Mouse (Mus musculus) MEL (cell line): ENCODE results near the gene Gtf2e1. TPM values are rescaled to one million over a fixed set of nuclear protein-coding genes. Genes with fewer than 3 reads are reported as not detected.

Source experiments
- DNase-seq: peaks from one replicate; pipeline ENCODE4 v3.0.0; 2011; ENCODE audit warnings: low read depth, low spot score
- H3K27ac ChIP-seq: 2 replicates; pipeline ENCODE4 v1.5.1; 2012; ENCODE audit warnings: low read depth, mild to moderate bottlenecking, control low read depth, low read length, moderate library complexity; ENCODE audit not compliant: control insufficient read depth
- H3K27me3 ChIP-seq, 2 experiments: fragments of 150-350 bp in 1 of 2; sonication (generic) in 1 of 2; 2 replicates each; pipeline ENCODE4 v1.6.1; 2012; ENCODE audit warnings: low read length in 2 of 2, mild to moderate bottlenecking in 2 of 2, improper control_type of control experiment in 1 of 2, moderate library complexity in 1 of 2; ENCODE audit not compliant: insufficient read depth in 2 of 2, control insufficient read depth in 1 of 2
- H3K36me3 ChIP-seq, 2 experiments: 2 replicates each; pipeline ENCODE4 v1.6.1; 2012 to 2014; ENCODE audit warnings: low read length in 2 of 2, improper control_type of control experiment in 1 of 2, inconsistent platforms in 1 of 2, mild to moderate bottlenecking in 1 of 2; ENCODE audit not compliant: insufficient read depth in 2 of 2, control insufficient read depth in 1 of 2
- H3K4me1 ChIP-seq, 2 experiments: fragments of 150-350 bp in 1 of 2; sonication (generic) in 1 of 2; 2 replicates each; pipeline ENCODE4 v1.6.1; 2012; ENCODE audit warnings: low read length in 2 of 2, improper control_type of control experiment in 1 of 2, mild to moderate bottlenecking in 1 of 2; ENCODE audit not compliant: insufficient read depth in 2 of 2, control insufficient read depth in 1 of 2
- H3K4me3 ChIP-seq, 2 experiments: fragments of 150-350 bp in 1 of 2; sonication (generic) in 1 of 2; 2 replicates each; pipeline ENCODE4 v1.5.1; 2012; ENCODE audit warnings: low read depth in 2 of 2, low read length in 2 of 2, mild to moderate bottlenecking in 2 of 2, moderate library complexity in 2 of 2, control low read depth in 1 of 2, improper control_type of control experiment in 1 of 2; ENCODE audit not compliant: control insufficient read depth in 1 of 2, insufficient read depth in 1 of 2
- H3K79me2 ChIP-seq: 2 replicates; pipeline ENCODE4 v1.6.1; 2012; ENCODE audit warnings: mild to moderate bottlenecking, low read length, moderate library complexity; ENCODE audit not compliant: control insufficient read depth, poor library complexity, insufficient read depth
- H3K9ac ChIP-seq: 2 replicates; pipeline ENCODE4 v1.6.1; 2012; ENCODE audit warnings: low read depth, mild to moderate bottlenecking, control low read depth, low read length, moderate library complexity; ENCODE audit not compliant: control insufficient read depth, poor library complexity, severe bottlenecking
- H3K9me3 ChIP-seq: fragments of 150-350 bp; sonication (generic); replicated peaks from 2 replicates; pipeline ENCODE4 v1.6.1; 2012; ENCODE audit warnings: mild to moderate bottlenecking, low read length, improper control_type of control experiment, moderate library complexity; ENCODE audit not compliant: insufficient read depth
- CHD1 ChIP-seq: IDR thresholded peaks from 2 replicates; pipeline ENCODE4 v1.6.1; 2012; ENCODE audit warnings: low read depth, mild to moderate bottlenecking, inconsistent platforms, low read length, improper control_type of control experiment
- CHD2 ChIP-seq: IDR thresholded peaks from 2 replicates; pipeline ENCODE4 v1.6.1; 2011; ENCODE audit warnings: low read length, improper control_type of control experiment
- ELF1 ChIP-seq: IDR thresholded peaks from 2 replicates; pipeline ENCODE4 v1.6.1; 2014; ENCODE audit warnings: low read depth, mild to moderate bottlenecking, inconsistent platforms, low read length, improper control_type of control experiment, moderate library complexity
- EP300 ChIP-seq, 2 experiments: IDR thresholded peaks; 2 replicates each; pipeline ENCODE4 v1.6.1; 2011; ENCODE audit warnings: improper control_type of control experiment in 2 of 2, low read length in 2 of 2, low read depth in 1 of 2, mild to moderate bottlenecking in 1 of 2
- ETS1 ChIP-seq: IDR thresholded peaks from 2 replicates; pipeline ENCODE4 v1.6.1; 2012; ENCODE audit warnings: low read depth, mild to moderate bottlenecking, inconsistent platforms, low read length, improper control_type of control experiment, moderate library complexity
- GABPA ChIP-seq: IDR thresholded peaks from 2 replicates; pipeline ENCODE4 v1.6.1; 2012; ENCODE audit warnings: low read depth, mild to moderate bottlenecking, inconsistent platforms, low read length, improper control_type of control experiment, moderate library complexity
- GATA1 ChIP-seq: IDR thresholded peaks from 2 replicates; pipeline ENCODE4 v1.6.1; 2011; ENCODE audit warnings: low read depth, low read length, improper control_type of control experiment
- HCFC1 ChIP-seq: IDR thresholded peaks from 2 replicates; pipeline ENCODE4 v1.6.1; 2012; ENCODE audit warnings: low read depth, mild to moderate bottlenecking, inconsistent platforms, low read length, improper control_type of control experiment, moderate library complexity
- JUND ChIP-seq: IDR thresholded peaks from 2 replicates; pipeline ENCODE4 v1.6.1; 2011; ENCODE audit warnings: low read depth, mild to moderate bottlenecking, improper control_type of control experiment, low read length
- KAT2A ChIP-seq: conservative IDR thresholded peaks from 2 replicates; pipeline ENCODE4 v1.6.1; 2012; ENCODE audit warnings: low read depth, low read length, improper control_type of control experiment, inconsistent platforms
- MAFK ChIP-seq: IDR thresholded peaks from 2 replicates; pipeline ENCODE4 v1.6.1; 2011; ENCODE audit warnings: low read depth, mild to moderate bottlenecking, low read length, improper control_type of control experiment, borderline replicate concordance
- MAX ChIP-seq: IDR thresholded peaks from 2 replicates; pipeline ENCODE4 v1.6.1; 2011; ENCODE audit warnings: low read length, improper control_type of control experiment
- MAZ ChIP-seq: IDR thresholded peaks from 2 replicates; pipeline ENCODE4 v1.6.1; 2012; ENCODE audit warnings: low read depth, mild to moderate bottlenecking, inconsistent platforms, low read length, improper control_type of control experiment
- MYC ChIP-seq: IDR thresholded peaks from 2 replicates; pipeline ENCODE4 v1.6.1; 2011; ENCODE audit warnings: low read depth, mild to moderate bottlenecking, low read length, improper control_type of control experiment, moderate library complexity
- NELFE ChIP-seq: IDR thresholded peaks from 2 replicates; pipeline ENCODE4 v1.6.1; 2011; ENCODE audit warnings: low read depth, low read length, improper control_type of control experiment
- NRF1 ChIP-seq: IDR thresholded peaks from 2 replicates; pipeline ENCODE4 v1.6.1; 2014; ENCODE audit warnings: low read depth, mild to moderate bottlenecking, inconsistent platforms, low read length, improper control_type of control experiment, moderate library complexity; ENCODE audit not compliant: poor library complexity, insufficient read depth, severe bottlenecking
- POLR2AphosphoS5 ChIP-seq: IDR thresholded peaks from 2 replicates; pipeline ENCODE4 v1.6.1; 2012; ENCODE audit warnings: low read depth, borderline replicate concordance, mild to moderate bottlenecking, inconsistent platforms, low read length, moderate library complexity, mixed read lengths
- RAD21 ChIP-seq: IDR thresholded peaks from 2 replicates; pipeline ENCODE4 v1.6.1; 2011; ENCODE audit warnings: mild to moderate bottlenecking, low read depth, low read length, improper control_type of control experiment
- RCOR1 ChIP-seq: IDR thresholded peaks from 2 replicates; pipeline ENCODE4 v1.6.1; 2012; ENCODE audit warnings: low read depth, mild to moderate bottlenecking, inconsistent platforms, low read length, improper control_type of control experiment
- SIN3A ChIP-seq: IDR thresholded peaks from 2 replicates; pipeline ENCODE4 v1.6.1; 2012; ENCODE audit warnings: low read length, improper control_type of control experiment, inconsistent platforms
- SMC3 ChIP-seq: IDR thresholded peaks from 2 replicates; pipeline ENCODE4 v1.6.1; 2011; ENCODE audit warnings: low read depth, low read length, improper control_type of control experiment
- USF1 ChIP-seq: IDR thresholded peaks from 2 replicates; pipeline ENCODE4 v1.6.1; 2014; ENCODE audit warnings: low read depth, mild to moderate bottlenecking, inconsistent platforms, low read length, improper control_type of control experiment, moderate library complexity
- USF2 ChIP-seq, 2 experiments: IDR thresholded peaks; 2 replicates each; pipeline ENCODE4 v1.6.1; 2011 to 2012; ENCODE audit warnings: improper control_type of control experiment in 2 of 2, low read length in 2 of 2, borderline replicate concordance in 1 of 2, inconsistent platforms in 1 of 2, low read depth in 1 of 2, mild to moderate bottlenecking in 1 of 2; ENCODE audit not compliant: insufficient read depth in 1 of 2
- ZC3H11A ChIP-seq: IDR thresholded peaks from 2 replicates; pipeline ENCODE4 v1.6.1; 2012; ENCODE audit warnings: low read depth, mild to moderate bottlenecking, inconsistent platforms, low read length, improper control_type of control experiment
- ZKSCAN1 ChIP-seq: IDR thresholded peaks from 2 replicates; pipeline ENCODE4 v1.6.1; 2012; ENCODE audit warnings: low read depth, mild to moderate bottlenecking, inconsistent platforms, low read length, improper control_type of control experiment, moderate library complexity
- ZNF384 ChIP-seq: IDR thresholded peaks from 2 replicates; pipeline ENCODE4 v1.6.1; 2012; ENCODE audit warnings: low read depth, mild to moderate bottlenecking, inconsistent platforms, low read length, improper control_type of control experiment
- polyA plus RNA-seq, 2 experiments: library from polyadenylated mRNA; stranded (reverse) in 1 of 2; unstranded in 1 of 2; fragments of >175 nt in 1 of 2; fragments of >200 nt in 1 of 2; gene quantifications; 2 replicates each; pipeline versions ENCODE4 v1.2.1 to v1.2.4; 2012; ENCODE audit warnings: low replicate concordance in 2 of 2, low read depth in 1 of 2; ENCODE audit not compliant: insufficient read length in 2 of 2, insufficient read depth in 1 of 2, missing spikeins in 1 of 2
- total RNA-seq: library from RNA; depleted of rRNA; stranded (reverse); fragments of 300-350 nt; gene quantifications from 2 replicates; pipeline ENCODE4 v1.2.3, GENCODE M21; 2012

Gene Gtf2e1
- total and polyA plus RNA-seq, 3 experiments = 29.3 to 37.9 TPM; not detected in 1

DNA sequence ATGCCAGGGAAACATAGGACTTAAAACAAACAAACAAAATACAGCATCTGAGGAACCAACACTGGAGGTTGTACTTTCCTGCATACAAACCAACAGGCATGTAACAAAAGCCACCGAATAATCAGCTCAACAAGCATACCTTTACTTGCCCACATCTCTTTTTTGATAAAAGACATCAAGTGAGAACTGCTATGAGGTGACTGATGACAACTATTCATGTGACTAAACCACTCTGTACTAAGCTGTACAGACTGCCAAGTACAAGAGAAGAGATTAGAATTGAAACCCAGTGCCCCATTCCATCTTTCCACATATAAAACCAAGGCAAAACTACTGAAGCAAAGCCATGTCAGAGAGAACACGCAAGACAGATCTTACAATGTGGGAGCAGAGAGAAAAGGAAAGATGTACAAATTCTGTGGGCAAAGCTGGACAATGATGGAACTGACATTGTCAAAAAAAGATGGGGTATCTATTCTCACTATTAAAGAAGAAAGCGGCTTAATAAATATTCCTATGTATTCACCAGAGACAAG lies 12.8 kb downstream of the Gtf2e1 start:
- TF ChIP-seq CHD2 (no peak), HCFC1 (no peak), KAT2A (no peak), GABPA (no peak), RCOR1 (no peak), MYC (no peak), POLR2AphosphoS5 (no peak), SMC3 (no peak), CHD1 (no peak), ELF1 (no peak), GATA1 (no peak), JUND (no peak), ZNF384 (no peak), RAD21 (no peak), USF1 (no peak), NELFE (no peak)

DNA sequence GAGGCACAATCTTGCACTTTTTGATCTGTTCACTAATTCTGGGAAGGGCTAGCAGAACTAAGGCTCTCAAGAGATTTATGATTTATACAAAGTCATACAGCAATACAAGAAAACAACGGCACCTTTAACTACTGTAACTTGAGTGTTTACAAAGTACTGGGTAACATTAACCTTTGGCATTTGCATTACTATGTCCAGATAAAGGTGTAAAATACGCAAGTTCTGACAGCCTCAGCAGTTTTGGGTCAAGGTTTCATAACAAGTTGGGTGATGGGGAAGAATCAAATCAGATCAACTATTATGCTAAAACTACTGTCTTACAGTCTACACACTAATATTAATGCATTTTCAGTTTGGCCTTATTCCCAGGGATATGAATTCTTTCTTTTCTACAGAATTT lies 14.5 kb downstream of the Gtf2e1 start:
- no peak for DNase-seq
- H3K4me3 ChIP-seq = no peak overlapping the region
- H3K27me3 ChIP-seq = no peaks in the 10 kb centered on the region
- peaks cover 23% of the 10 kb centered on the region for H3K79me2 ChIP-seq
- no peak for TF ChIP-seq ETS1
- TF ChIP-seq POLR2AphosphoS5 = no peak
- TF ChIP-seq MAZ = no peak
- TF ChIP-seq CHD1 = no peak
- TF ChIP-seq NRF1 = no peak
- TF ChIP-seq ZC3H11A = no peak
- TF ChIP-seq ZKSCAN1 = no peak
- no peak for TF ChIP-seq EP300 (IDR thresholded peaks at IDR 0.05; ENCODE audit: low read depth in 1 of 2, low read length in 2 of 2)
- no peak for TF ChIP-seq JUND
- TF ChIP-seq MAFK = no peak
- no peak for TF ChIP-seq HCFC1
- TF ChIP-seq GABPA = no peak
- no peak for TF ChIP-seq NELFE
- TF ChIP-seq GATA1 = no peak
- TF ChIP-seq MAX = no peak
- TF ChIP-seq USF2 (IDR thresholded peaks at IDR 0.05; ENCODE audit: borderline replicate concordance in 1 of 2, insufficient read depth in 1 of 2, low read depth in 1 of 2, low read length in 2 of 2) = no peak
- TF ChIP-seq SMC3 = no peak
- TF ChIP-seq USF1 = no peak
- TF ChIP-seq SIN3A = no peak
- no peak for TF ChIP-seq CHD2
- no peak overlapping the region for H3K27ac ChIP-seq
- H3K4me1 ChIP-seq = no peaks in the 10 kb centered on the region
- peaks cover 0 to 41% of the 10 kb centered on the region in 2 experiments; a peak in 3 of 4 replicates for H3K36me3 ChIP-seq
- H3K9ac ChIP-seq = no peak overlapping the region
- no peaks in the 10 kb centered on the region for H3K9me3 ChIP-seq

More for the DNA sequence above, 12.8 kb downstream of the Gtf2e1 start:
- Histone ChIP-seq H3K9ac (no peak overlapping the region), H3K27me3 (no peaks in the 10 kb centered on the region), H3K27ac (no peak overlapping the region), H3K79me2 (peaks cover 32% of the 10 kb centered on the region), H3K36me3 (peaks cover 0 to 32% of the 10 kb centered on the region in 2 experiments), H3K9me3 (no peaks in the 10 kb centered on the region), H3K4me3 (no peak overlapping the region), H3K4me1 (no peaks in the 10 kb centered on the region)
- no peak for DNase-seq
